Mouse (Mus musculus) MEL (cell line): ENCODE data around the gene Serpina1f. TPM values are rescaled to one million over a fixed set of nuclear protein-coding genes. Genes with fewer than 3 reads are reported as not detected.

Experiments used
- DNase-seq: peaks from one replicate; pipeline ENCODE4 v3.0.0; 2011; ENCODE audit warnings: low read depth, low spot score
- H3K27ac ChIP-seq: 2 replicates; pipeline ENCODE4 v1.5.1; 2012; ENCODE audit warnings: low read depth, mild to moderate bottlenecking, control low read depth, low read length, moderate library complexity; ENCODE audit not compliant: control insufficient read depth
- H3K27me3 ChIP-seq, 2 experiments: fragments of 150-350 bp in 1 of 2; sonication (generic) in 1 of 2; 2 replicates each; pipeline ENCODE4 v1.6.1; 2012; ENCODE audit warnings: low read length in 2 of 2, mild to moderate bottlenecking in 2 of 2, improper control_type of control experiment in 1 of 2, moderate library complexity in 1 of 2; ENCODE audit not compliant: insufficient read depth in 2 of 2, control insufficient read depth in 1 of 2
- H3K36me3 ChIP-seq, 2 experiments: 2 replicates each; pipeline ENCODE4 v1.6.1; 2012 to 2014; ENCODE audit warnings: low read length in 2 of 2, improper control_type of control experiment in 1 of 2, inconsistent platforms in 1 of 2, mild to moderate bottlenecking in 1 of 2; ENCODE audit not compliant: insufficient read depth in 2 of 2, control insufficient read depth in 1 of 2
- H3K4me1 ChIP-seq, 2 experiments: fragments of 150-350 bp in 1 of 2; sonication (generic) in 1 of 2; 2 replicates each; pipeline ENCODE4 v1.6.1; 2012; ENCODE audit warnings: low read length in 2 of 2, improper control_type of control experiment in 1 of 2, mild to moderate bottlenecking in 1 of 2; ENCODE audit not compliant: insufficient read depth in 2 of 2, control insufficient read depth in 1 of 2
- H3K4me3 ChIP-seq, 2 experiments: fragments of 150-350 bp in 1 of 2; sonication (generic) in 1 of 2; 2 replicates each; pipeline ENCODE4 v1.5.1; 2012; ENCODE audit warnings: low read depth in 2 of 2, low read length in 2 of 2, mild to moderate bottlenecking in 2 of 2, moderate library complexity in 2 of 2, control low read depth in 1 of 2, improper control_type of control experiment in 1 of 2; ENCODE audit not compliant: control insufficient read depth in 1 of 2, insufficient read depth in 1 of 2
- H3K79me2 ChIP-seq: 2 replicates; pipeline ENCODE4 v1.6.1; 2012; ENCODE audit warnings: mild to moderate bottlenecking, low read length, moderate library complexity; ENCODE audit not compliant: control insufficient read depth, poor library complexity, insufficient read depth
- H3K9ac ChIP-seq: 2 replicates; pipeline ENCODE4 v1.6.1; 2012; ENCODE audit warnings: low read depth, mild to moderate bottlenecking, control low read depth, low read length, moderate library complexity; ENCODE audit not compliant: control insufficient read depth, poor library complexity, severe bottlenecking
- H3K9me3 ChIP-seq: fragments of 150-350 bp; sonication (generic); replicated peaks from 2 replicates; pipeline ENCODE4 v1.6.1; 2012; ENCODE audit warnings: mild to moderate bottlenecking, low read length, improper control_type of control experiment, moderate library complexity; ENCODE audit not compliant: insufficient read depth
- CTCF ChIP-seq, 3 experiments: IDR thresholded peaks in 2 of 3; conservative IDR thresholded peaks in 1 of 3; 2 replicates each; pipeline ENCODE4 v1.5.1; 2011 to 2012; ENCODE audit warnings: low read length in 3 of 3, low read depth in 2 of 3, mild to moderate bottlenecking in 2 of 3, improper control_type of control experiment in 1 of 3, inconsistent platforms in 1 of 3, mixed read lengths in 1 of 3, moderate library complexity in 1 of 3; ENCODE audit not compliant: control insufficient read depth in 1 of 3, insufficient read depth in 1 of 3, poor library complexity in 1 of 3, severe bottlenecking in 1 of 3
- EP300 ChIP-seq, 2 experiments: IDR thresholded peaks; 2 replicates each; pipeline ENCODE4 v1.6.1; 2011; ENCODE audit warnings: improper control_type of control experiment in 2 of 2, low read length in 2 of 2, low read depth in 1 of 2, mild to moderate bottlenecking in 1 of 2
- ETS1 ChIP-seq: IDR thresholded peaks from 2 replicates; pipeline ENCODE4 v1.6.1; 2012; ENCODE audit warnings: low read depth, mild to moderate bottlenecking, inconsistent platforms, low read length, improper control_type of control experiment, moderate library complexity
- HCFC1 ChIP-seq: IDR thresholded peaks from 2 replicates; pipeline ENCODE4 v1.6.1; 2012; ENCODE audit warnings: low read depth, mild to moderate bottlenecking, inconsistent platforms, low read length, improper control_type of control experiment, moderate library complexity
- JUND ChIP-seq: IDR thresholded peaks from 2 replicates; pipeline ENCODE4 v1.6.1; 2011; ENCODE audit warnings: low read depth, mild to moderate bottlenecking, improper control_type of control experiment, low read length
- KAT2A ChIP-seq: conservative IDR thresholded peaks from 2 replicates; pipeline ENCODE4 v1.6.1; 2012; ENCODE audit warnings: low read depth, low read length, improper control_type of control experiment, inconsistent platforms
- MAFK ChIP-seq: IDR thresholded peaks from 2 replicates; pipeline ENCODE4 v1.6.1; 2011; ENCODE audit warnings: low read depth, mild to moderate bottlenecking, low read length, improper control_type of control experiment, borderline replicate concordance
- MAX ChIP-seq: IDR thresholded peaks from 2 replicates; pipeline ENCODE4 v1.6.1; 2011; ENCODE audit warnings: low read length, improper control_type of control experiment
- MEF2A ChIP-seq: IDR thresholded peaks from 2 replicates; pipeline ENCODE4 v1.6.1; 2014; ENCODE audit warnings: low read depth, mild to moderate bottlenecking, inconsistent platforms, low read length, improper control_type of control experiment; ENCODE audit not compliant: poor library complexity, insufficient replicate concordance, severe bottlenecking; ENCODE audit errors: extremely low read depth
- MYB ChIP-seq: IDR thresholded peaks from 2 replicates; pipeline ENCODE4 v1.6.1; 2011; ENCODE audit warnings: mild to moderate bottlenecking, low read depth, low read length, improper control_type of control experiment
- MYC ChIP-seq: IDR thresholded peaks from 2 replicates; pipeline ENCODE4 v1.6.1; 2011; ENCODE audit warnings: low read depth, mild to moderate bottlenecking, low read length, improper control_type of control experiment, moderate library complexity
- NELFE ChIP-seq: IDR thresholded peaks from 2 replicates; pipeline ENCODE4 v1.6.1; 2011; ENCODE audit warnings: low read depth, low read length, improper control_type of control experiment
- NRF1 ChIP-seq: IDR thresholded peaks from 2 replicates; pipeline ENCODE4 v1.6.1; 2014; ENCODE audit warnings: low read depth, mild to moderate bottlenecking, inconsistent platforms, low read length, improper control_type of control experiment, moderate library complexity; ENCODE audit not compliant: poor library complexity, insufficient read depth, severe bottlenecking
- SMC3 ChIP-seq: IDR thresholded peaks from 2 replicates; pipeline ENCODE4 v1.6.1; 2011; ENCODE audit warnings: low read depth, low read length, improper control_type of control experiment
- TAL1 ChIP-seq: IDR thresholded peaks from 2 replicates; pipeline ENCODE4 v1.6.1; 2012; ENCODE audit warnings: mild to moderate bottlenecking, inconsistent platforms, low read length, moderate library complexity, mixed read lengths
- TBP ChIP-seq: IDR thresholded peaks from 2 replicates; pipeline ENCODE4 v1.8.0; 2011; ENCODE audit warnings: low read depth, low read length, improper control_type of control experiment
- TCF12 ChIP-seq: IDR thresholded peaks from 2 replicates; pipeline ENCODE4 v1.6.1; 2014; ENCODE audit warnings: low read depth, mild to moderate bottlenecking, inconsistent platforms, low read length, improper control_type of control experiment, moderate library complexity
- UBTF ChIP-seq: IDR thresholded peaks from 2 replicates; pipeline ENCODE4 v1.6.1; 2012; ENCODE audit warnings: low read depth, mild to moderate bottlenecking, inconsistent platforms, low read length, improper control_type of control experiment, moderate library complexity, borderline replicate concordance; ENCODE audit not compliant: insufficient read depth
- USF1 ChIP-seq: IDR thresholded peaks from 2 replicates; pipeline ENCODE4 v1.6.1; 2014; ENCODE audit warnings: low read depth, mild to moderate bottlenecking, inconsistent platforms, low read length, improper control_type of control experiment, moderate library complexity
- USF2 ChIP-seq, 2 experiments: IDR thresholded peaks; 2 replicates each; pipeline ENCODE4 v1.6.1; 2011 to 2012; ENCODE audit warnings: improper control_type of control experiment in 2 of 2, low read length in 2 of 2, borderline replicate concordance in 1 of 2, inconsistent platforms in 1 of 2, low read depth in 1 of 2, mild to moderate bottlenecking in 1 of 2; ENCODE audit not compliant: insufficient read depth in 1 of 2
- ZC3H11A ChIP-seq: IDR thresholded peaks from 2 replicates; pipeline ENCODE4 v1.6.1; 2012; ENCODE audit warnings: low read depth, mild to moderate bottlenecking, inconsistent platforms, low read length, improper control_type of control experiment
- ZKSCAN1 ChIP-seq: IDR thresholded peaks from 2 replicates; pipeline ENCODE4 v1.6.1; 2012; ENCODE audit warnings: low read depth, mild to moderate bottlenecking, inconsistent platforms, low read length, improper control_type of control experiment, moderate library complexity
- ZNF384 ChIP-seq: IDR thresholded peaks from 2 replicates; pipeline ENCODE4 v1.6.1; 2012; ENCODE audit warnings: low read depth, mild to moderate bottlenecking, inconsistent platforms, low read length, improper control_type of control experiment
- polyA plus RNA-seq, 2 experiments: library from polyadenylated mRNA; stranded (reverse) in 1 of 2; unstranded in 1 of 2; fragments of >175 nt in 1 of 2; fragments of >200 nt in 1 of 2; gene quantifications; 2 replicates each; pipeline versions ENCODE4 v1.2.1 to v1.2.4; 2012; ENCODE audit warnings: low replicate concordance in 2 of 2, low read depth in 1 of 2; ENCODE audit not compliant: insufficient read length in 2 of 2, insufficient read depth in 1 of 2, missing spikeins in 1 of 2
- total RNA-seq: library from RNA; depleted of rRNA; stranded (reverse); fragments of 300-350 nt; gene quantifications from 2 replicates; pipeline ENCODE4 v1.2.3, GENCODE M21; 2012

Gene Serpina1f
- total and polyA plus RNA-seq, 3 experiments = not detected

GRCm38 (mm10) chr12:103700144-103700750 lies 4.9 kb upstream of the Serpina1f start:
- Histone ChIP-seq H3K27me3 (no peaks in the 10 kb centered on the region), H3K9me3 (no peaks in the 10 kb centered on the region)
- TF ChIP-seq USF1 = no peak
- TF ChIP-seq ZNF384 = no peak
- TF ChIP-seq ETS1 = no peak
- TF ChIP-seq EP300 (IDR thresholded peaks at IDR 0.05; ENCODE audit: low read depth in 1 of 2, low read length in 2 of 2) = no peak
- no peak for TF ChIP-seq NELFE
- no peak for TF ChIP-seq ZKSCAN1
- no peak for TF ChIP-seq MAFK
- no peak for TF ChIP-seq KAT2A
- no peak for TF ChIP-seq CTCF (IDR thresholded peaks at IDR 0.05 in 2 of 3, conservative IDR thresholded peaks at IDR 0.05 in 1 of 3; ENCODE audit: control insufficient read depth in 1 of 3, insufficient read depth in 1 of 3, low read depth in 2 of 3, low read length in 3 of 3, poor library complexity in 1 of 3, severe bottlenecking in 1 of 3)
- TF ChIP-seq MYB = no peak
- no peak for TF ChIP-seq TCF12

GRCm38 (mm10) chr12:103688221-103688814 lies 7.0 kb downstream of the Serpina1f start:
- H3K36me3 ChIP-seq = no peaks in the 10 kb centered on the region

More at GRCm38 (mm10) chr12:103700144-103700750, 4.9 kb upstream of the Serpina1f start:
- Histone ChIP-seq H3K36me3 (no peaks in the 10 kb centered on the region), H3K79me2 (no peaks in the 10 kb centered on the region), H3K4me1 (no peaks in the 10 kb centered on the region), H3K4me3 (no peak overlapping the region), H3K9ac (no peak overlapping the region), H3K27ac (no peak overlapping the region)
- DNase-seq = no peak

More at GRCm38 (mm10) chr12:103688221-103688814, 7.0 kb downstream of the Serpina1f start:
- Histone ChIP-seq H3K27ac (no peak overlapping the region), H3K9ac (no peak overlapping the region), H3K9me3 (no peaks in the 10 kb centered on the region), H3K79me2 (no peaks in the 10 kb centered on the region), H3K4me3 (no peak overlapping the region), H3K4me1 (no peaks in the 10 kb centered on the region), H3K27me3 (no peaks in the 10 kb centered on the region; a peak in 1 of 4 replicates)
- DNase-seq = no peak
- no peak for TF ChIP-seq TBP
- no peak for TF ChIP-seq NRF1
- TF ChIP-seq SMC3 = no peak
- no peak for TF ChIP-seq MYC
- no peak for TF ChIP-seq ZKSCAN1
- no peak for TF ChIP-seq UBTF
- no peak for TF ChIP-seq ETS1
- no peak for TF ChIP-seq MEF2A
- TF ChIP-seq JUND = no peak
- no peak for TF ChIP-seq TAL1
- no peak for TF ChIP-seq USF2 (IDR thresholded peaks at IDR 0.05; ENCODE audit: borderline replicate concordance in 1 of 2, insufficient read depth in 1 of 2, low read depth in 1 of 2, low read length in 2 of 2)
- TF ChIP-seq MAFK = no peak
- TF ChIP-seq KAT2A = no peak
- no peak for TF ChIP-seq ZC3H11A
- no peak for TF ChIP-seq MAX
- no peak for TF ChIP-seq HCFC1
